Mouse (Mus musculus): ENCODE results near the gene Fndc8.

DNA sequence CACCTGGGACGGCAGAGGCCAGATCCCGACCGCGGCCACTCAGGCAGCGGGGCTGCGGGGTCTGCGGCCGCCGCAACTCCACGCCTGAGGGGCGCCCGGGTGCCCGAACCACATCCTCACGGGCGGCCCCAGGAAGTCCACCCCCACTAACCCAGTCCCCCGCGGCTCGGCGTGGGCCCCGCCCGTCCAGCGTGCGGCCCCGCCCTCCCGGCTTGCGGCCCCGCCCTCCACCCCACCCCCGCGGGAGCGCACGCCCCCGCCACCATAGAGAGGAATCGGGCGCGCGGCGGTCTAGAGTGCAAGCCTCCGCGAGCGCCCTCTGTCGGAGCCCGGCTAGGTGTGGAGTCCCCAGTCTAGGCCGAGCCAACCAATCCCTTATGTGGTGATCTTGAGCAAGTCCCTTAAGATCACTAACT is 20.9 kb upstream of the Fndc8 start, which contains the start of gene Rffl:
- no peak for TF ChIP-seq MAFK (IDR thresholded peaks at IDR 0.05; ENCODE audit: insufficient read depth, low read depth, low read length)
- peak; percentile 53; the same call in 1 of the 2 replicates for TF ChIP-seq HCFC1 (IDR thresholded peaks at IDR 0.05; ENCODE audit: borderline replicate concordance, insufficient read depth, low read length)
- TF ChIP-seq ZC3H11A (IDR thresholded peaks at IDR 0.05; ENCODE audit: borderline replicate concordance, low read depth, low read length) = no peak

Measured in ES-E14 (cell line).